Mouse (Mus musculus) bone marrow macrophage, adult 2 months (primary cell): Measurements from ENCODE around the gene Psmd14. TPM values are rescaled to one million over a fixed set of nuclear protein-coding genes. Genes with fewer than 3 reads are reported as not detected.

Source experiments
- H3K27ac ChIP-seq: 2 replicates; pipeline ENCODE4 v1.5.1; 2012; ENCODE audit warnings: low read depth, low read length; ENCODE audit not compliant: insufficient read depth
- H3K4me1 ChIP-seq: 2 replicates; pipeline ENCODE4 v1.6.1; 2012; ENCODE audit warnings: low read length; ENCODE audit not compliant: control insufficient read depth, insufficient read depth
- H3K4me3 ChIP-seq: 2 replicates; pipeline ENCODE4 v1.5.1; 2012; ENCODE audit warnings: mild to moderate bottlenecking, low read length, moderate library complexity; ENCODE audit not compliant: insufficient read depth
- CTCF ChIP-seq: IDR thresholded peaks from 2 replicates; pipeline ENCODE4 v1.5.1; 2012; ENCODE audit warnings: low read depth, mild to moderate bottlenecking, low read length, moderate library complexity
- POLR2A ChIP-seq: IDR thresholded peaks from 2 replicates; pipeline ENCODE4 v1.6.1; 2012; ENCODE audit warnings: mild to moderate bottlenecking, low read depth, low read length, borderline replicate concordance
- polyA plus RNA-seq: library from polyadenylated mRNA; stranded (reverse); fragments of >200 nt; gene quantifications from 2 replicates; pipeline ENCODE4 v1.2.4, GENCODE M21; 2012; ENCODE audit not compliant: missing spikeins, insufficient read depth, insufficient read length

The Psmd14 gene
- polyA plus RNA-seq, 1 experiment = 70.9 TPM

GRCm38 (mm10) chr2:61804841-61805540 lies 93.5 kb downstream of the Psmd14 start:
- H3K4me1 ChIP-seq = no peaks in the 10 kb centered on the region; the same call in 1 of the 2 replicates
- no peak overlapping the region for H3K4me3 ChIP-seq
- TF ChIP-seq CTCF (no peak), POLR2A (no peak)

GRCm38 (mm10) chr2:61805541-61806345 lies 94.2 kb downstream of the Psmd14 start:
- Histone ChIP-seq H3K4me1 (no peaks in the 10 kb centered on the region; the same call in 1 of the 2 replicates), H3K4me3 (no peak overlapping the region), H3K27ac (no peak overlapping the region)
- TF ChIP-seq POLR2A (no peak), CTCF (no peak)

More at GRCm38 (mm10) chr2:61804841-61805540, 93.5 kb downstream of the Psmd14 start:
- no peak overlapping the region for H3K27ac ChIP-seq

GRCm38 (mm10) chr2:61806346-61806825 lies 94.9 kb downstream of the Psmd14 start:
- Histone ChIP-seq H3K4me1 (no peaks in the 10 kb centered on the region; the same call in 1 of the 2 replicates), H3K4me3 (no peak overlapping the region), H3K27ac (no peak overlapping the region)
- TF ChIP-seq POLR2A = no peak
- no peak for TF ChIP-seq CTCF

- Histone ChIP-seq H3K4me3 (peak overlapping the region; percentile 21), H3K27ac (no peak overlapping the region), H3K4me1 (no peaks in the 10 kb centered on the region; the same call in 1 of the 2 replicates)
- TF ChIP-seq CTCF (no peak), POLR2A (no peak)
Observed at GRCm38 (mm10) chr2:61807151-61807550, 95.7 kb downstream of the Psmd14 start.

GRCm38 (mm10) chr2:61807781-61808180 lies 96.3 kb downstream of the Psmd14 start:
- H3K27ac ChIP-seq = no peak overlapping the region
- no peak for TF ChIP-seq POLR2A
- no peak for TF ChIP-seq CTCF
- H3K4me1 ChIP-seq = no peaks in the 10 kb centered on the region; the same call in 1 of the 2 replicates
- no peak overlapping the region for H3K4me3 ChIP-seq

GRCm38 (mm10) chr2:61808776-61809175 lies 97.3 kb downstream of the Psmd14 start:
- no peaks in the 10 kb centered on the region; the same call in 1 of the 2 replicates for H3K4me1 ChIP-seq
- no peak overlapping the region for H3K27ac ChIP-seq
- TF ChIP-seq CTCF (no peak), POLR2A (no peak)
- no peak overlapping the region for H3K4me3 ChIP-seq

- H3K4me1 ChIP-seq = no peaks in the 10 kb centered on the region; the same call in 1 of the 2 replicates
- no peak for TF ChIP-seq POLR2A
- no peak for TF ChIP-seq CTCF
- H3K27ac ChIP-seq = no peak overlapping the region
- H3K4me3 ChIP-seq = no peak overlapping the region
Observed at GRCm38 (mm10) chr2:61809381-61809780, 97.9 kb downstream of the Psmd14 start.

- no peak overlapping the region for H3K4me3 ChIP-seq
- peaks cover 2% of the 10 kb centered on the region; the same call in 1 of the 2 replicates for H3K4me1 ChIP-seq
- H3K27ac ChIP-seq = no peak overlapping the region
- no peak for TF ChIP-seq POLR2A
Observed at GRCm38 (mm10) chr2:61810751-61811150, 99.3 kb downstream of the Psmd14 start.

- Histone ChIP-seq H3K4me1 (0 out of 2 replicates have a peak, but pooled peaks cover 2% of the 10 kb centered on the region), H3K4me3 (no peak overlapping the region), H3K27ac (no peak overlapping the region)
- TF ChIP-seq CTCF (no peak), POLR2A (no peak)
Observed at GRCm38 (mm10) chr2:61811163-61811506, 99.6 kb downstream of the Psmd14 start.
